Mouse (Mus musculus) right cerebral cortex, postnatal 14 days (tissue): ENCODE data around the gene Vps41.

Experiments
- DNase-seq: peaks from one replicate; pipeline ENCODE4 v3.0.0; 2022

Vps41 gene

DNA sequence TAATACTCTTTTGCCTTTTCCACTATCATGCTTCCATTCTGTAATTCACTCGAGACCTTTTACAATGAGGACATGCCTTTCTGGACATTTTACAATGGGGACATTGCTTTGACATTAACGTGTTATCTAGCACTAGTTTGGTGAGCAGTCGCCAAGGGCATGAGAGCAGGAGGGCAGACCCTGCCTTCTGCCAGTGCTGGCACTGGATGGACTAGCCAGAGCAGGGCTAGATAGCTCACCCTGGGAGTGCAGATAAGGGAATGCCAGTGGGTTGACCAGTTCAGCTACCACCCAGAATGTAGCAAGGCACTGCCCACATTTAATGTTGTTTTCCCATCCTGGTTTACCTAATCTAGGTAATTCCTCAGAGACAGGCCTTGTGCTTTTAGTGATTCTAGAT lies 179.7 kb downstream of the Vps41 start:
- no peak for DNase-seq

DNA sequence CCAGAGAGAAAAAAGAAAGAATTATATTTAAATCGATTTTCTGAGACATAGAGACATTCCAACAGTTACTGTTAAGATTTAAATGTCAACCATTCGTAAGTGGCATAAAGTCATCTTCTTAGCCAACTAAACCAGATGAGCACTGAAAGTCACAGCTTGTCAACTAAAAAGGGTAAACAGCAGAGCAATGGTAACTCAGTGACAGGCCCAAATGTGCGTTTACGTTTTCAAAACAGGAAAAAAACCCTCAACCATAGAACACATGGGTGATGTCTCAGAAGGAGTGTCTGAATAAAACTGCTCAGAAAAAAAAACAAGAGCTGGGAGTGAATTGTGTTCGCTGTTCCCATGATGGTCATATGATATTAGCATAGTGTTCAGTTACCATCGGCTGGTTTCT lies 186.5 kb downstream of the Vps41 start:
- no peak for DNase-seq

DNA sequence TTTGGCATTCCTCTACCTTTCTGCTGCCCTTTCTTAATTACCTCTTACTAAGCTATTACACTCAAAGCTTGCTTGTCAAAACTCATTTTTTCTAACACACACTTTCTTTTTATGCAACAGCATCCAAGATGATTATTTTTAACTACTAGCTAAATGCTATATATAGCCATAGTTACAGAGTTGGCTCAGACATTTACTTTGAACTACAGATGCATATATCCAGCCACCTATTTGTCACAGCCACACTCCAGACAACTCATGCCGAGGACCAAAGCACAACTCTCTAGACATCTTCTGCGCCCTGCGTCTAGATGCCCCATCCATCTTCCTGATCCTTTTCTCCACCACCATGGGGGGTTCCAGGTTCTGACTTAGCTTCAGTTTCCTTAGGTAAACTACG lies 197.7 kb downstream of the Vps41 start:
- DNase-seq: no peak
